Comparison of ENCODE assay signal across 23 mouse cellular contexts in genomic region chr19:10707881-10708280, GRCm38 (mm10). TPM values are rescaled to one million over a fixed set of nuclear protein-coding genes. Genes with fewer than 3 reads are reported as not detected.
"Had no signal": no experiment of that assay in that cellular context is flagged by ENCODE, and none has a peak within 500 bp of the region (broad histone marks: within the 10 kb centered on the region; RNA-seq: fewer than 3 reads in every experiment).

No protein-coding gene starts in this region.

- H3K27me3 ChIP-seq: liver, embryonic 15.5 days; neural tube, embryonic 13.5 days had no signal

- H3K27ac ChIP-seq: left cerebral cortex, adult 2 months; liver, embryonic 15.5 days; midbrain, embryonic 10.5 days had no signal

- H3K4me2 ChIP-seq: liver, embryonic 15.5 days; neural tube, embryonic 13.5 days had no signal

- DNase-seq: kidney, adult 18-20 months; kidney, postnatal 10 days; kidney, postnatal 4 days; liver; lung, adult 2 months; lung, postnatal 36 days; retina, postnatal 1 day; right cerebral cortex, postnatal 4 days; spleen, adult 18-20 months; thymus, adult 2 months; thymus, postnatal 25 days had no signal

- H3K4me3 ChIP-seq: left cerebral cortex, adult 2 months; liver, embryonic 15.5 days; midbrain, embryonic 10.5 days; neural tube, embryonic 13.5 days had no signal

- H3K9me3 ChIP-seq: liver, embryonic 15.5 days; midbrain, embryonic 10.5 days; neural tube, embryonic 13.5 days had no signal

- ATAC-seq: lung, postnatal 0 days; midbrain, embryonic 16.5 days had no signal

- H3K9ac ChIP-seq: liver, embryonic 15.5 days; neural tube, embryonic 13.5 days had no signal

RNA-seq across cellular contexts. Expression of gene Pga5, which starts 30.0 kb away (rescaled TPM):
- total RNA-seq: layer of hippocampus, adult 8-10 months; layer of hippocampus, postnatal 14 days; left cerebral cortex, adult 2 months; left cerebral cortex, postnatal 14 days; megakaryocyte, adult 5-6 weeks had no signal
- polyA plus RNA-seq: kidney, embryonic 14.5 days; limb, embryonic 11.5 days; liver, embryonic 15.5 days; lung, adult 2 months; lung, postnatal 0 days; midbrain, embryonic 10.5 days; midbrain, embryonic 16.5 days; neural tube, embryonic 13.5 days had no signal

RNA-seq across cellular contexts. Expression of gene Cd5, which starts 30.9 kb away (rescaled TPM):
- polyA plus RNA-seq: limb, embryonic 11.5 days; liver, embryonic 15.5 days; midbrain, embryonic 10.5 days had no signal
